Mouse (Mus musculus) testis, adult 2 months (tissue): ENCODE measurements around the gene Pklr.

Experiments used
- CTCF ChIP-seq: fragments of 200-500 bp; IDR thresholded peaks from 2 replicates; pipeline ENCODE4 v1.5.1; 2012; ENCODE audit warnings: low read depth, mild to moderate bottlenecking, inconsistent platforms, low read length, moderate library complexity; ENCODE audit not compliant: control insufficient read depth, insufficient read depth, insufficient replicate concordance
- POLR2A ChIP-seq: fragments of 200-500 bp; IDR thresholded peaks from 2 replicates; pipeline ENCODE4 v1.6.1; 2012; ENCODE audit warnings: low read depth, mild to moderate bottlenecking, inconsistent platforms, low read length, moderate library complexity; ENCODE audit not compliant: control insufficient read depth

DNA sequence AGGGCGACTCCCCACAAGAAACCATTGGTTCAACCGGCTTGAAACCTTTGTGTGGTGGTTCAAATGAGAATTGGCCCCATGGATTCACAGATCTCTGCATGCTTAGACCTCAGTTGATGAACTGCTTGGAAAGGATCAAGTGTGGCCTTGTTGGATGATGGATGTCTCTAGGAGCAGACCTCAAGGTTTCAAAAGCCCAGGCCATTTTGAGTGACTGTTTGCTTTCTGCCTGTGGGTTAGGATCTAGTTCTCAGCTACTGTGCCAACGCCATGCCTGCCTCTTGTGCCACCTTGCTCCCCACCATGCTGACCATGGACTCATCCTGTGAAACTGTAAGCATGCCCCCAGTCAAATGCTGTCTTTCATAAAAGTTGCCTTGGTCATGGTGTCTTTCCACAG is 10.0 kb upstream of the Pklr start:
- TF ChIP-seq CTCF: no peak
- TF ChIP-seq POLR2A: no peak
